Mouse (Mus musculus): ENCODE data around the gene Stradb.

Gene Stradb

DNA sequence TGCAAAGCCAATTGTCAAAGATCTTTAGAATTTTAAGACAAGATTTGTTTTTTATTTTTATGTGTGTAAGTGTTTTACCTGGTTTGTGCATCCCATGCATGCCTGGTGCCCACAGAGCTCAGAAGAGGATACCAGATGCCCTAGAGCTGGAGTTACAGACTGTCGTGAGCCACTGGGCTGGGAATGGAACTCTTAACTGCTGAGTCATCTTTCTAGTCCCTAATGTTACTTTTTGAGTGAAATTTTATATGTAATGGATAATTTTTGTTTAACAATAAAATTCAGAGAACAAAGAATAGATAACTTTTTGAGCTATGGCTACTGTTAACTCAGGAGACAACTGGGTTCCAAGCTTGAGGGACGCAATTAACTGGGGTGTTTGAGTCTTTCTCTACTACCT, 13.6 kb upstream of the Stradb start:
- DNase-seq (ENCODE audit: low read depth, low spot score), result no peak

DNA sequence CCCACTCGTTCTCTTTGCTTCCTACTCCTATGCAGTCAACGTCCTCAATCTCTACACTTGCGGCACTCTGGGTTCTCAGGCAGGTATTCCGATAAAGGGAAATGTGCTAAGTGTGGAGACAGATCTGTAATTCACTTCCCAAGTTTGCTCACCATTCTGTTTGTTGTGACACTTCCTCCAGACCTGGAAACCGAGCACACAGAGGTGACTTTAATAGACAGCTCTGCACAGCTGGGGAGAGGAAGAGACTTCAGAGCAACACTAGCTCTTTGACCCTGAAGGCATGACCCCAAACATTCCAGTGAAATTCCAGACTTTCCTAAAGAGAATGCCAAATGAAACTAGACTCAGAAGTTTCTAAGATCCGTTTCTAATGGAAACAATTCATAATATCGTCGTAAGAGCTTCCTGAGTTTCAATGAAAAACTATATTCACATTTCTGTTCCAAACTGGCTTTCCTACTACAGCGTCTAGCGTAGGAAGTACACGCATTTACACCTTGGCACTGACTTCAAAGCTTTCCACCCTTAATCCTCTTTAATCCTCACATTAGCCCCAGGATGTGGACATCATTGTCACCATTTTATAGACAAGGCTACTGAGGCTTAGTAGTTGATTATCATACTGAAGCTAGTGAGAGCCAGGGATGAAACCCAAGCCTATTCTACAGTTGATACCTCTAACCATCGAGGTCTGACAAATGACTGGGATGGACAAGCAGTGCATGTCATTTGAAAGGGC, 12.0 kb upstream of the Stradb start:
- no peak for DNase-seq (ENCODE audit: low read depth, low spot score)

DNA sequence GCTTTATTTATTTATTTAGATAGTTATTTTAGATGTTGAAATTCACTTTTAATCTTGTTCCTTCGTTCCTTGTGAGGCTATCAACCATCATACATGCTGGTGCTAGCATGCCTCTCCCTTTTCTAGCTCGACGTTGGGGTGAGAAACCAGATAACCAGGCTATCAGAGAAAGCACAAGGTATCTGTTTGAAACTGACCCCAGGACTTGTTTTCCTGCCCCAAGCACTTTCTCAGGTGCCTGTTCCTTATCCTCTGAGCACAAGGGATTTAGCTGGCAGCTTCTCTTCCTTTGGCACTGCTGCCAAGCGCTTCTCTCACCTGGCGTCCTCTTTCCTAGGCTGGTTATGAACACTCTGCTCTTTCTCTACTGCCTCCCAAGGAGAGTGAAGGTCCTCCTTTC, 10.9 kb upstream of the Stradb start:
- DNase-seq (ENCODE audit: low read depth, low spot score), result no peak

- DNase-seq (ENCODE audit: low read depth, low spot score), result no peak
Measured at GRCm38 (mm10) chr1:58962865-58963264, 10.5 kb upstream of the Stradb start.

DNA sequence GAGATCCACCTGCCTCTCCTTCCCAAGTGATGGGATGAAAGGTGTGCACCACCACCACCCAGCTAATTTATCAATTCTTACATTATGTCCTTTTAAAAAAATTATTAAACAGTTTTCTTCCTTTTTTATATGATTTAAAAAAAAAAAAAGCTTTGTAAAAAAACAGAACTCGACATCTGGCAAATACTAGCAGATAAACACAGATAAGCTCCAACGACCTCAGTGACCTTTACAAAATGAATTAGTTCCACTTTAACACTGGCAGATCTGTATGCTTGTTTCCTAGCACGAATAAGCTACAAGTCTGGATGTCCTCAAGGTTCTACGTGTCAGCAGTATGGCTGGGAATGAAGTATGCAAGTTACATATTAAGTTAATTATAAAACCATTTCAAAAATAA, 5.8 kb upstream of the Stradb start:
- DNase-seq (ENCODE audit: low read depth, low spot score), result no peak

DNA sequence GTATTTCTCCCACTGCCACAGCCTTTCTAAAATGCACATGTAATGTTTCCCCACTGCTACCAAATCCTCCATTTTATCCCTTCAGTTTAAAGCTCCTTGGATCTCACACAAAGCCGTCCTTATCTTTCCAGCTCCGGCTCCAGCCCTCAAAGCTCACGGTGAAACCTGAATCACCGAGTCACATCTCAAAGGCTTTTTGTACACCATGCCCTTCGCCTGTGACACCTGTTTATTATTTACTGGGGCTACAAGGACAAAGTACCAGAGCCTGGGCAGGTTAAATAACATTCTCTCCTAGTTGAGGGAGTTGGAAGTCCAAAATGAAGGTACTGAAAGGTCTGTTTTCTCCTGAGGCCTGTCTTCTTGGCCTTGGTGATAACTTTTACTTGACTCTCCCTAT, 3.3 kb upstream of the Stradb start:
- no peak for DNase-seq (ENCODE audit: low read depth, low spot score)

DNA sequence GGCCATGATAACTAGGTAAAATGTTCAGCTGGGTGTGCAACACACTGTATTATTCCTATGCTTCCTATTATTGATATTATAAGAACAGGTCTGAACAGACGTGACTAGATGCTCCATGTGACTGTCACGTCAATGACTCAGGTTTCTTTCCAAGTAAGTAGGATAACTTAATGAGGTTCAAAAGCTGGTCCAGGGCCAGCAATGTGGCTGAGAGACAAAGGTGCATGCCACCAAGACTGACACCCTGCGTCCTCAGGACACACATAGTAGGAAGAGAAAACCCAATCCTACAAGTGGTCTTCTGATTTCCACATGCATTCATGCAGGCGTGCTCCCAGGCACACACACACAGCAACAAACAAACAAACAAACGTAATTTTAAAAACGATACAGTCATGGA, 2.2 kb upstream of the Stradb start:
- no peak for DNase-seq (ENCODE audit: low read depth, low spot score)

- DNase-seq (ENCODE audit: low read depth, low spot score), result no peak
Measured at GRCm38 (mm10) chr1:58972851-58973365, 414 bp upstream of the Stradb start.

DNA sequence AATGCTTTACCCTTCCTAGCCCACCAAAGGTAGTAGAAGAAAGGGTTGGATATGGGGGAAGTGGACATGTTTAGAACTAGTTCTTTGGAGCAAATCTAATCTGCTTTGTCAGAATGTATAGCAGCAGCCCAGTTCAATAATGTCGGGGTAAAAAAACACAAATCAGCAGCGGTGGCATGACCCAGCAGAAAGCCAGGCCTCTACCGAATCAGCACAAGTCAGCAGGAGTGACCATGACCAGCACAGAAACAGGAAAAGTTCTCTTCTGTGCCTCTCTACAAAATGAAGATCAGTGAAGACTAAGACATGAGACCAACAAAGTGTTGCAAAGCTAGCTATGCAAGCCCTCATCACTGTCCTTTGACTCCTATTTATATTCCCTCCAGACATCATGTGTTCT, 9.0 kb downstream of the Stradb start:
- DNase-seq (ENCODE audit: low read depth, low spot score), result no peak

- DNase-seq (ENCODE audit: low read depth, low spot score), result no peak
Measured at GRCm38 (mm10) chr1:58984586-58984985, 11.3 kb downstream of the Stradb start.

- DNase-seq (ENCODE audit: low read depth, low spot score), result no peak
Measured at GRCm38 (mm10) chr1:58993144-58993543, 19.8 kb downstream of the Stradb start.

- no peak for DNase-seq (ENCODE audit: low read depth, low spot score)
Measured at GRCm38 (mm10) chr1:58993723-58994122, 20.4 kb downstream of the Stradb start.

DNA sequence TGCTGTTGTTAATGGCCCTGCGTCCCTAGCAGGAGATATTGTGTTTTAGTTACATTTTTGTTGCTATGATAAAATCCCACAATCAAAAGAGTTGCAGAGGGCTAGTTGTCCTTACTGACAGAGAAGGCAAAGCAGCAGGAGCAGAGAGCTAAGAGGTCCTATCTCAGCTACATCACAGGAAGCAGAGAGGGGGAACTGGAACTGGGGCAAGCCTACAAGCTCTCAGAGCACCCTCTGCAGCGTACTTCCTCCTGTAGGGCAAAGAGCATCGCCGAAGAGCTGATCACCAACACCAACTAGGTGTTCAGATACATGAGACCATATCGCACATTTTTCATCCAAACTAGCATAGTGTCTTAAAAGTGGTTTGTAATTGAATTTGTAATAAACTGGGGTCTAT, 22.0 kb downstream of the Stradb start:
- no peak for DNase-seq (ENCODE audit: low read depth, low spot score)

GRCm38 (mm10) chr1:59009250-59009649, 35.9 kb downstream of the Stradb start:
- peak; percentile 7 for DNase-seq (ENCODE audit: low read depth, low spot score)

DNA sequence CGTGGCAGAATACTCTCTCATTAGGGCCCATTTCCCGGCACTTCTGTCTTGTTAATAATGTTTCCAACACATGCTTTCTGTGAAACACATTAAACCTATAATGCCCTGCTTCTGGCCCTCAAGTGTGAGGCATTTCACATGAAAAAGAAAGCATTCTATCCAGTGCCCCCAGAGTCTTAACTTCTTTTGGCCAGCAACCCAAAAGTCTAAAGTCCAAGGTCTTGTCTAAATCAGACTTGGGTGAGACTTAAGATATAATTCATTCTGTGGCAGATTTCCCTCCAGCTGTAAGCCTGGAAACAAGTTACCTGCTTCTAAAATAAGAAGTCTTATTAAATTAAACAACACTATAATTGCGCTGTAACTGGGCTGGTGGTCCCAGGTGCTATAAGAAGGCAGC, 48.2 kb downstream of the Stradb start:
- no peak for DNase-seq (ENCODE audit: low read depth, low spot score)

GRCm38 (mm10) chr1:59037723-59038122, 64.4 kb downstream of the Stradb start:
- no peak for DNase-seq (ENCODE audit: low read depth, low spot score)

All from CD4-positive helper T cell, adult 2 months (primary cell).